Mouse (Mus musculus) heart, postnatal 4 days (tissue): ENCODE data around the gene Tnnt1. TPM values are rescaled to one million over a fixed set of nuclear protein-coding genes. Genes with fewer than 3 reads are reported as not detected.

Source experiments
- DNase-seq: peaks from one replicate; pipeline ENCODE4 v3.0.0; 2021
- total RNA-seq, 2 experiments: library from RNA; stranded (reverse); gene quantifications; 2 replicates each; pipeline ENCODE4 v1.2.3; 2021

Tnnt1 gene
- total RNA-seq, 2 experiments from 2014 or later, result 48.7 to 59.0 TPM

DNA sequence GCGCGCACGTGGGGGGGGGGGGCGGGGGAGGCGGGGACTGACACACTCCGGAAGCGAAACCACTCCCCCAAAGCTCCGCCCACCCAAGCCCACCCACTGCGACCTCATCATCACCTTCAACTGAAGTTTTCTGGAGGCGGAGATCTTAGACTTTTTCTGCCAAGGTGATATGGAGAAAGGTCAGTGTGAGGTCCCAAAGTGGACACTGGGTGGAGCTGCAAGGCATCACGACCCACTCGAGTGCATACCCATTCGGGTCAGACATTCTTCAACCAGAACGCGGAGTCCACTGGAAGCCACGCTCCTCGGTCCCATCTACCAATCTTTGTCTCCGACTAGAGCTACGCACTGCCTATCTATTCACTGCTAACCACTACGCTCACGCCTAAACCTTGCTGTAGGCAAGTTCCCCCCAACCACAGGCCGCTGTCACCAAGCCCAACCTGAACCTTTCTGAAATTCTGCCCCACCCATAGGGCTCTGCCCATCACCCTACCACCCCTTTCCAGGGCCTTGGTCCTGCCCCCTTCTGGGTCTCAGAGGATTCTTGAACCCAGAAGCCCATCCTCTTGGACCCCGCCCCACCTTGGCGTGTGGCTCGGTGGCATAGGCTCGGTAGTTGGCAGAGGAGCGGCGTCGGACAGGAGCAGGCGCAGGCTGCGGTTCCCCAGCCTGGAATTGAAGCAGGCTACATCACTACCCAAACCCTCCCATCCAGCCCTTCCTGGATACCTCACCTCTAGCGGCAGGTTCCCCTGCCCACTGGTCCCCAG is 5.2 kb upstream of the Tnnt1 start:
- peak; percentile 70 for DNase-seq

DNA sequence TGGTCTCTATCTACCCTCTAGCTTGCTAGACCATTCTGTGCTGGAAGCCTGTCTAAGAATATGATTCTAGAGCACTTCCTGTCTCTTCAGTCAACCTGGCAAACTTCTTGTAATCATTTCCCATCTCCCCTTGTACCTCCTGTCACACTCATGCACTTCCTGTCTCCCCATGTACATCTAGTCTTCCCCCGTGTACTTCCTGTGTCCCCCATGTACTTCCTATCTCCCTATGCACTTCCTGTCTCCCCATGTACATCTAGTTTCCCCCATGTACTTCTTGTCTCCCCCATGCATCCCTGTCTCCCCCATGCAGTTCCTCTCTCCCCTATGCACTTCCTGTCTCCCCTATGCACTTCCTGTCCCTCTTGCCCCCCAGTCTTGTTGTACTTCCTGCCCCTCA is 2.3 kb upstream of the Tnnt1 start:
- DNase-seq, result no peak

DNA sequence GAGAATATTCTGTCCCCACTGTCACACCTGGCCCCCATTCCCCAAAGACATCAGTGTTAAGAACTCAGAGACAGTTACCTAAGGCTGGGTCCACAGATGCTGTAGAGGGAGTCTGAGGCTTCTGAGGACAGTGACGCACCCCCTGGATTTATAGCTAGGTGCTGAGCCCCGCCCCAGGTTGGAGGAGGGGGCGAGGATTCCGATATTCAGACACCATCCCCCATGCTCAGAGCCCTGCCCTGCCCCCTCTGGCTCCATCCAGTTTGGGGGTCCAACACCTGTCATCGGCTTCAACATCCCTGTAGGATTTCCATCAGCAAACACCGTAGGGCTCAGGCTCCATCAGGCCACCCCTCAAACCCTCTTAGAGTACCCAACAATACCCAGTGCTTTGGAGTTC is 329 bp downstream of the Tnnt1 start:
- DNase-seq, result peak; percentile 47

DNA sequence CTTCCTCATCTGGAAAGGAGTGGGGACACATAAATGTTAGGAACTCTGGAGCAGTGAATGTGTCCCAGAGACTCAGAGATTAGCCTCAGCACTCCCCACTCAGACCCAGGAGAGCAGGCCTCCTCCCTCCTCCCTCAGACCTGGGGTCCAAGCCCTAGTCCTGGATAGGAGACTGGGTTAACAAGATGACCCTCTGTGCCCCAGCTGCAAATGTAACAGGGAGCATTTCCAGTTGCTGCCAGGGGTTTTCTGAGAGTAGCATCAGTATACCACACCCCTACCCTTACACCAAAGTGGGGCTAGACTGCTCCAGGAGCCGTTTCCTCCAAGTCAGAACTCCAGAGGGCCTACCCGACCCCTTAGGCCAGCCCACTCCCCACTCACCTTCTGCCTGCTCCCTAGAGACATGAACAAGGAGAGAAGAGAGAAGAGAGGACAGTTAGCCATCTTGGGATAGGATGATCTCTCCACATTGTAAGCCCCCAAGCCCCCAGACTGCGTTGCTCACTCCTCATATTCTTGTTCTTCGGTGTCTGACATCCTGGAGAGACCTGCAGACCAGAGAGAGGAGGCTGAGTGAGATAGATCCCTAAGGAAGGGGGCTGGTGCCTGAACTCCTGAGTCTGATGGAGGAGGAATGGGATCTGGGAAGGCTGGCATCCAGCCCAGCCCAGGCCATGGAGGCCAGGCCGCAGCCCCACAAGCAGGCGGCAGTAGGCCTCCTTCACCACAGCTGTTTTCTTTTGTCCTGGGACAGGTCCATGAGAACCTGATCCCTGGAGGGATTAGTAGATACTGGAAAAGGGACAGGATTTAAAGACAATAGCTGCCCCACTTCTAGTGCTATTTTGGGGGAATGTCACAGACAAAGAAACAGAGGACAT is 2.1 kb downstream of the Tnnt1 start:
- DNase-seq, result peak; percentile 71

DNA sequence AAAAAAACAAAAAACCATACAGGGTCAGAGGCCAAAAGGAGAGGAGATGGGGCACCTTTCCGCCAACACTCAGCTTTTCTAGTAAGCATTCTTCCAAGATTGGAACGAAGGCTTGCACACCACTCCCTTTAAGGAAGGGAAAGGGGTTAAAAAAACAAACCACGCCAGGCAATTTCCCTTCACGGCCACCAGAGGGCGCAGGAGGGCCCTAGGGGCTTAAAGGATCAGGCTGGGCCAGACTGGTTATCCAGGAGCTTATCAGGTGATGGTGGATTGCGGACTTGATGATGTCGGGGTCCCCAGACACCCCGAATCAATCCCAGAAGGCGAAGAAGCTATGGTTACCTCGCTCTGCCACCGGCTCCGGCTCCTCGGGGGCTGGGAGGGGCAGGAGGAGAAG is 2.9 kb downstream of the Tnnt1 start:
- peak; percentile 67 for DNase-seq

DNA sequence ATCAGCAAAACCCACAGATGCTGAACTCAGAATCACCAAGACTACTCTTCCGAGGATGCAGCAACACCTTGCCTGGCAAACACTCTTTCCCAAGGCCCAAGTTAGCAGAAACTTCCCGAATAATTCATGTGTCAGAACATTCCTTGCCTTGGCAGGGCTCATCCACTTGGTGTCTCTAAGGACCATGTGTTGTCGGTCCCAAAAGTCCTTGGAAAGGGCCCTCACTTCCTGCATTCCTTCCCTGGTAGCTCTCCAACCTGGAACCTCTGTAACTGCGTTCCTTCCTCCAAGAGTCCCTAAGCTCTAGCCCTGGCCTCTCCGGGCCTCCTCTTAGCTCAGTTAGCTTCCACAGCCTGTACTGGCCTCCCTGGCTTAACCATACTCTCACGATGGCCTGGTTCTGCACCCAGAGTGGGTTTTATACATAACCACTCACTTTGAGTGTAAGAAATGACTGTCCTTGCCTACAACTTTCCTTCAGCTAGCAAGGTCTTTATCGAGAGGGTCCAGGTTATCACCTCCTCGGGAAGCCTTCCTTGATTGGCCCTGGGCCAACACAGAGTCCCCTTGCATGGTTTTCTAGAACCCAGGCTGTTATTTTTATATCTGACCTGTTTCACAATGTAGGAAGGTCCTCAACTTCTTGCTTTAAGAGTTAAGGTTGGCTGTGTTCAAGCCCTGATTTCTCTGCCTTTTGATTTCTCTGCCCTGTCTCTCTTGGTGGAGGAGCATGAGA is 4.5 kb downstream of the Tnnt1 start:
- DNase-seq, result no peak

DNA sequence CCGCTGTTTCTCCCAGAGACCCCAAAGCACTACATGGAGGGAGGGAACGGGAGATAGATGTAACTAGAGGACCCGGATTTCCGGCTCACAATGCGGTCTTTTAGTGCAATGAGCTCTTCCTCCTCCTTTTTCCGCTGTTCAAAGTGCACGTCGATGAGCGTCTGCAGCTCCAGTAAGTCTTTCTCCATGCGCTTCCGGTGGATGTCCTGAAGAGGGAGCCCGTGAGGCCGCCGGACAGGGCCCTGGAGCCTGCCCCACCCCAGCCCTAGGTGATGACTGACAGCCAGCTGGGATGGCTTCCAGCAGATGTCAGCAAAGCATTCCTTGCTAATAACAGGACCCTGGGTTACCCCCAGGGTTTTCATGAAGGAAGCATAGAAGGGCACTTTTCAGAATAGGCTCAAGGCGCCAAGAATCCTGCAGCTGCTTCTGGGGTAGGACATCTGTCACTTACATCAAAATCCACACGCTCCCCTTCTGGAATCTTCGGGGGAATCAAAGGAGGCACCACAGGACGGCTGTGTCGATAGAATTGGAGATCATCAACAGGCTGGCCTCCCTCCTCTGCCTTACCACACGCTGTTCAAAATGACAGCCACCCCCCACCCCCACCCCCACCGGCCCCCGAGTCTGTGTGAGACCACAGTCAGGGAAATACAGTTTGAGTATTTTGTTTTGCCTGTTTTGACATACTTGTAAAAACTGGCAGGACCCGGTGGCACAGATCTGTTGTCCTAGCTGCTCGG is 6.1 kb downstream of the Tnnt1 start:
- DNase-seq, result peak; percentile 94

DNA sequence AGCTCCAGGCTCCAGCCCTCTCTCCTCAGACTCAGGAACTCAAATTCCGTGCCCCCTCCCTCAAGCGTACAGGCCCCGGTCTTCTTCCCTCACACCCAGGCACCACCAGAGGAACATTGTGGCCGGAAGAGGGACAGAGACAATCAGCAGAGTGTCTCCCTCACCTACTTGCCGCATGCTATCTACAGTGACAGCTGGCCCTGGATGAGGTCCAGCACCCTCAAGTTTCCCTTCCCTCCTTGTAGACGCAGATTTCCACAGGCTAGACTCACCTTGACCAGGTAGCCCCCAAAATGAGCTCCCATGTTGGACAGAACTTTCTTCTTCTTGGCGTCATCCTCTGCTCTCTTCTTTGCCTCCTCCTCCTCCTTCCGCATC is 7.5 kb downstream of the Tnnt1 start:
- DNase-seq, result no peak

DNA sequence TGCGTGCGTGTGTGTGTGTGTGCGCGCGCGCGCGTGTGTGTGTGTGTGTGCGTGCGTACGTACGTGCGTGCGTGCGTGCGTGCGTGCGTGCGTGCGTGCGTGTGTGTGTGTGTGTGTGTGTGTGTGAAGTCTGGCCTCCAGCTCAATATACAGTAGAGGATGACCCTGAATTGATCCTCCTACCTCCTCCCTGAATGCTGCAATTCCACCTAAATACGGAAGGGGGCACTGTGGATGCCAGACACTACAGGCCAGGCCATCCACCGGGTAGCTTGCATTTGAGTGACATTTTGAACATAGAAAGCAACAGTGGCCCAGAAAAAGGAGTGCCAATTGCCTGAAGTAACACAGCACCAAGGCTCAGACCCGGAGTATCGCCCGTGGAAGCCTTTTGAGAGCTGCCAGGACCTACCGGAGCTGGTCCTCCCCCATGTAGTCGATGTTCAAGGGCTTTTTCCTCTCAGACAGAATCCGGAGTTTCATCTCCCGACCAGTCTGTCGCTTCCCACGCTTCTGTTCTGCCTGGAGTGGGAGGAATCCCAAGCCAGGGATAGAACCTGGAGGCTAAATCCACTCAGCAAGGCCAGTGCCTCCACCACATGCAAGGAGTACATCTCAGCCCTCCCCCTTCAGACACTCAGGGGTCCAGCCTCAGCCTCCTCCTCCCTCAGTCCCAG is 8.0 kb downstream of the Tnnt1 start:
- no peak for DNase-seq

DNA sequence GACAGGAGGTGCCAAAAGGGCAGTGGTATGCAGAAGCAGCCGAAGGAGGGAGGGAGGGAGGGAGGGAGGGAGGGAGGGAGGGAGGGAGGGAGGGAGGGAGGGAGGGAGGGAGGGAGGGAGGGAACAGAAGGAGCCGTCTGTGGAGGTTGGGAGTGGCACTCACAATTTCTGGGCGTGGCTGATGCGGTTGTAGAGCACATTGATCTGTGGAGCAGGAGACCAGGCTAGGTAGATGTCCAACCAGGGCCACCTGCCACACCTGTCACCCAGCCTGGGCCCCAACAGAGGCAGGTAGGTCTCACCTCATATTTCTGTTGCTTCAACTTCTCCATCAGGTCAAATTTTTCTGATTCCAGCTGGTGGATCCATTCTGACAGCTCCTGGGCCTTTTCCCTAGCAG is 9.0 kb downstream of the Tnnt1 start:
- no peak for DNase-seq

DNA sequence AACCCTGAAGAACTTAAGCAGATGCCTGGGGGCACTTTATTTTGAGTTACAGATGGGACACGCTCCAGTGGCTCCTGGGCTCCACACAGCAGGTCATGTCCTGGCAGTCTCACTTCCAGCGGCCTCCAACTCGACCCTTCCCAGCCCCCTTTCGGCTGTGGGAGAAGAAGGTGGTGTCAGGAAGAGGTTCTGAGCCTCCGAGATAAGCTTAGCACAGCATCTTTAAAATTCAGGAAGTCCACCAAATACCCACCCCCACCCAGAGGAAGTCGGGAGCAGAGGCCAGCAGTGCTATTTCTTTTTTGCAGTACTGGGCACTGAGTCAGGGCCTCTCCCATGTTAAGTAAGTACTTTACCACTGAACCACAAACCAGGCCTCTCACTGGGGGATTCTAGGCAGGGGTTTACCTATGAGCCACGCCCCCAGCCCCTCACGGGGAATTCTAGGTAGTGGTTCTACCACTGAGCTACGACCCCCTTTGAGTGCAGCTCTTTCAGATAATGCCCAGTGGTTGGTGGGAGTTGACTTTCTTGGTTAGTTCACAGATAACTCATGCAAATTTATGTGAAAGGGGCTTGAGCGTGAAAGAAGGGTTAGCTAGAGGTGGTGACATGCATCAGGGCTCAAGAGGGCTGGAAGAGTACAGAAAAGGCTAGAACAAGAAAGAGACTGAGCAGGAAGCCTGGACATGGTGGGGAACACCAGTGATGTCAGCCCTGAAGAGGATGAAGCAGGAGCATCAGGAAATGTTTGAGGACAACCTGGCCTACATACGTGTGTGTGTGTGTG is 11.3 kb downstream of the Tnnt1 start:
- DNase-seq, result no peak

DNA sequence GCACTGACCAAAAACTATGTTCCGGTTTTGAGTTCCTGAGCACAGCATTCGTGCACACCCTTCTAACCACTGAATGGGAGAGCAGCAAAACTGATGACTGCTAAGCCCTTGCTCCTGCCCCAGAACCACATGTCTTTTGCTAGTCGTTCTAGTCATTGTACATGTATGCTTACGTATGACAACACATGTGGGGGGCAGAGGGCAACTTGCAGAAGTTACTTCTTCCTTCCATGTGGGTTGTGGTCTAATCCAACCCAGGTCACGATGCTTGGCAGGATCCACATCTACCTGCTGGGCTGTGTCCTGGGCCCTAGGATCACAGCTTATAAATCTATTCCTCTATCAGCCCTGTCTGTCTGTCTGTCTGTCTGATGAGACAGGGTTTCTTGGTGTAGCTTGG is 12.3 kb downstream of the Tnnt1 start:
- no peak for DNase-seq

DNA sequence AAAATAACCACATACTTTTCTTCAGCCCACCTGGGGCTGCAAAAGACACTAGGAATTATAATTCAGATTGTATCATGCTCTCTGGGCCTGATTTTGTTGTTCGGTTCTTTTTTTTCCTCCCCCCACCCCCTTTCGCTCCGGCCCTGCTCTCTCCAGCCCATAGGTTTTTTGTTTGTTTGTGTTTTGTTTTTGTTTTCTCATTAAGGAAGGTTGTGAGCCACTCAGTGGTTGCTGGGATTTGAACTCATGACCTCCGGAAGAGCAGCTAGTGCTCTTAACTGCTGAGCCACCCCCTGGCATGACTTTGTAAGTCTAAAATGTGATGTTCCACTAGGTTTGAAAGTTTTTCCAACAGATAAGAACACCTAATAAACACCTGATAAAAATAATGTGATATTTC is 13.1 kb downstream of the Tnnt1 start:
- DNase-seq, result no peak

DNA sequence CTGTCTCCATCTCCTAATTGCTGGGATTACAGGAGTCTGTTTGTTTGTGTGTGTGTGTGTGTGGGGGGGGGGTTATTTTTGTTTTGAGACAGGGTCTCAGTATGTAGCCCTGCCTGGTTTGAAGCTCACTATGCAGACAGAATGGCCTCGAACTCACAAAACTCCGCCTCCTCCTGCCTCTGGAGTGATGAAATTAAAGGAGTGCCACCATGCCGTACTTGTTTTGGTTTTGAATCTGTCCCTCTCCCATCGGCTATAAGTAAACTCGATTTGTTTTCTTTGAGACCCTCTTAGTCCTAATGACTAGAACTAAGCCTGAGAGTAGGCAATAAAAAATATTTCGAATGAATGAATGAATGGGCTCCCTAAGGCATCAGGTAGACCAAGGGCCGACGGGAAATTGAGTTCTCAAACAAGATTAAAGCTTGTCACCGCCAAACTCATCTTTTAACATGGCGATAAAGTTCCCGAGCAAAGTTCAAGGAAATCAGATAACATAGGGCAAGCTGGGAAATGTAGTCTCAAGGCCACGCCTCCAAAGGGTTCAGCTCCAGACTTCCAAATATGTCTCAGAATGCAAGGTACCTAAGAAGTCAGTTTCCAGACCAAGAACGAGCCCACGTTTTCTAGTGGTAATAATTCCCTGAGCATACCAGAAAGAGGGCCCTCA is 13.6 kb downstream of the Tnnt1 start:
- DNase-seq, result no peak

DNA sequence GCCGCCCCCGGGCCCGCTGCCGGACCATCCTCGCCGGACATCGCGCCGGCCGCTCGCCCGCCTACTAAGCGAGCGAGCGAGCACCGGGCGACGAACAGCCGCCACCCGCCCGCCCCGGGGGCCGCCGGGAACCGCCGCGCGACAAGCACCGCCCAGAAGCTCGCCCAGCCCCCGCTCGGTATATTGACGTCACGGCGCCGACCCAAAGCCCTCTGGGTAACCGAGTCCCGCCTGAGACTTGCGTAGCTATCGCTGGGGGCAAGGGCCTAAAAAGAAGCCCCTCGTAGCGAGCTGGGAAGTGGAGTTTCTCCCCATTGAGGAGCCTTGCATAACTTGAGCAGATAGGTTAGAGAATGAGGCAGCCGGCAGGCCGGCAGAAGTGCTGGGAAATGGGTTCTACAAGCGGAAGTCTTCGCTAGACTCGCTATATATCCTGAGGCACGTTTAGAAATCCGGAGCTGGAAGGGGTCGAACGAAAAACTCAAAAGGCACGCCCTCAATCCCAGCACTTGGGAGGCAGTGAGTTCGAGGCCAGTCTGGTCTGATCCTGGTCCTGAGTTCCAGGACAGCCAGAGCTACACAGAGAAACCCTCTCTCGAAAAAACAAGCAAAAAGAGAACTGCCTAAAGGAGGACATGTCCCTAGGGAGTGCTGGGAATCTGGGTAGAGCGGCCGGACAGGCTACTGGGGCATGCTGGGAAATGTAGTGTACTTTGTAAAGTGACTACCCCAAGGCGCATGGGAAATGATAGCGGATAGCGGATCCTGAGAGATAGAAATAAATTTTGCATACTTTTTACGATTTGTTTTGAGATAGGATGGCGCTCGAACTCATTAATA is 14.4 kb downstream of the Tnnt1 start, which contains the start of gene Ppp1r12c:
TSS of gene Ppp1r12c (minus strand) at position 123 of the 840 bp plus-strand sequence.
- peak; percentile 97 for DNase-seq

DNA sequence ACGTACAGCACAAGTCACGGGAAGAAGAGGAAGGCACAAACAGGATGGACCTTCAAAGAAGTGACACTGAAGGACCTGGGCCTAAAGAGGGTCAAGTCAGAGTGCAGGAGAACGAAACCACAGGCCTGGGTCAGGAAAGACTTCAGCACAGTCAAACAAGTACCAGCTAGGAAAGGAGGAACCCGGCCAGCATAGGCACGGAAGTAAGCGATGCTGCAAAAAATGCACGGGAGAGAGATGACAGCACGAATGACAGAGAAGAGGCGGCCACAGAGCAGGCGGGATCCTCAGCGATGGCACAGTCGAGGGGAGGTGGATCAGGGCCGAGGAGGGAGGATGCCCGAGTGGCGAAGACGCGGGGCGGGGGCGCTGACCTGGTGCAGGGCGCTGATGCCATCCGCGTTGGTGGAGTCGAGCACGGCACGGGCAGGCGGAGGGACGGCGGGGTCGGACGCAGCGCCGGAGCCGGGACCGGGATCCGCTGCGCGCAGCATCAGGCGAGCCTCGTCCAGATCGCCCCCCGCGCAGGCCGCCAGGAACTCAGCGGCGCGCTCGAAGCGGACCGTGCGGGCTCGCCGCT is 15.2 kb downstream of the Tnnt1 start:
- DNase-seq, result peak; percentile 59

DNA sequence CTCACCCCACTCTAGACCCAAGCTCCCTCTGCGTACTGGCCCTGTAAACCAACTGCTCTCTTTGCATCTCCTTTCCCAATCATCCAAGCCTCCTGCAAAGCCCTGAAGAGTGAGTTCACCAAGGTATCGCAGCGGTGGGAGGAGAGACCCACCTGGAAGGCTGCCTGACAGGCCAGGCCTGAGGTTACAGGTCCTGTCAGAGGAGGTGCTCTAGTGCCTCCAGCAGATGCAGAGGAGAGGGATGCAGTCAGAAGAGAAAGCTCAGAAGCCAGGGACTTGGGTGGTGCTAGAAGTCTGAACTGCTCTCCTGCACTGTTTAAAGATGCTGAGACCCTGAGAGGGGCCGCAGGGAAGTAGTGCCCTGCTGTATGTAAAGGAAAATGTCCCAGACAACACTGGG is 17.1 kb downstream of the Tnnt1 start:
- no peak for DNase-seq

DNA sequence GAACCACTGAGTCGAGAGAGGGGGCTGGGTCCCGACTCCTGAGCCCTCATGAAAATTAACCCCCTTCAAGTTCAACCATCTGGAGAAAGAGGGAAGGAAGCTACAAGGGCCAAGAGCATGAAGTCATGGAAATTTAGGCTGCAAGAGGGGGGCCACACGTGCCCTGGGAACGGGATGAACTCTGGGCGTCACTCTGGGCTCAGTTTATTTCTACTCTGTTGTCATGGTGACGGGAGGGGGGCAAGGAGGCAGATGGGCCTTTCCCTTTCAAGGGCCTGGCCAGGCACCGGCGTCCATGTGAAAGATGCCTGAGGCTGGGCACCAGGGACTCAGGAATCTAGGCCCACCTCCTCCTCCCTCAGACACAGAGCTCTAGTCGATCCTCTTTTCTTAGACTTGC is 17.9 kb downstream of the Tnnt1 start:
- peak; percentile 85 for DNase-seq
